Mouse (Mus musculus) right cerebral cortex, adult 18-20 months (tissue): ENCODE data around the gene Epha7.

ENCODE experiments used
- DNase-seq: peaks from one replicate; pipeline ENCODE4 v3.0.0; 2022; ENCODE audit warnings: mixed read lengths

The Epha7 gene

DNA sequence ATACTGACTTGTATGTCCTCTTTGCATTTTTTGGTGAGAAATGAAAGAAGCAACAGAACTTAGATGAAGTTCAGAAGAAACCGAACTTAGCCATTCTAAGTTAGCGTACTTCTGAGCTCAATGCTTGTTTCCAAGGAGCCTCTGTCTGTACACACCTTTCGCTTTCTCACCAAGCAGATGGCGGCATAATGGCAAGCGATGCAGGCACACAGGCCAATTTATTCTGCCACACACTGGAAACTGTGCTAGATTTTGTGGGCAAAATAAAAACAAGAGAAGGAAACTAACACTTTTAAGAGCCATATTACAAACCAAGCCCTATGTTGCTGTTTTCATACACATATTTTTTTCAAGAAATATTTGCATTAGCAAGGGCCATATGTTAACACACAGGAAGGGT lies 88.6 kb downstream of the Epha7 start:
- DNase-seq = no peak

DNA sequence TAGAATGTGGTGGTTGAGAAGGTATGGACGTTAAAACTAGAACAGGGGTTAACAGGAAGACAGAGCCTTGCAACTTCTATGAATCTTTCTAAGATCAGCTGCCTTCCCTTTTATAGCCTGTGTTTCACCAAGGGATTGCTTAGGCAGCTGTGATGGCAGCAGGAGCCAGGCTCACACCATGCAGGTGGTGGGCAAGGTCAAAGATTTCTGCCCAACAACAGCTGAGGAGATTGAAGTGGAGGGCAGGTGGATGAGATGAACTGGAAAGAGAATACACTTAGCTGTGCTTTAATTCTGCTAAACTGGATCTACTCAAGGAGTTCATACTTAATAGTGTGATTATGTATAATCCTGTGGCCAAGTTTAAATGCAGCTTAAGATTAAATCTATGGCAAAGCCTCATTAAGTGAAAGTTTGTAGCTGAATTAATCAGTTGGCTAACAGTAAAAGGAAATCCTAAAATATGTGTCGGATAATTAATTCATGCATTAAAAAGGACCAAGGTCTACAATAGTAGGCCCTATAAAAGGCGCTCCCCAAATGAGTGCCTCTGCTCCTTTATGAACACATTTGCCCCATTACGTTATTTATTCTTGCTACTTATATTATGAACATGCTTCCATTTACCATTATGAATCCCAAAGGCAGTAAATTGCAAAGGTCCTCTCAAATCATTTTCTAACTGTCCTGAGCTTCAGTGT lies 89.2 kb downstream of the Epha7 start:
- no peak for DNase-seq

DNA sequence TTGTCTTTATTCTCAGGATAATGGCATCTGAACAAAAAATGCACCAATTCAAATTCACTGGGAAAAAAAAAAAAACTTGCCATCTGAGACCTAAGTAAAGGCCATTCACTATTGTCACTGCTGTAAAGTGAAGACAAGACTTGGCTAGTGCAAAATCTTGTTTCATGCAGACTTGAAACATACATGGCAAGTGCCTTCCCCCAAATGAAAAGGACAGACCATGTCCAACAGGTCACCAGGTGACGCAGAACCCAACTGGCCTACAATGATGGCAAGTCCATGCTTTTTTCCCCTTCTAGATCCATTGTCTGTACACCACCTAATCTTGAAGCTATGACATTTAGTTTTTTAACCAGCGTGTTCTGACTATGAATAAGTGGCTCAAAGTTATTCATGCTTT lies 94.1 kb downstream of the Epha7 start:
- DNase-seq = no peak

DNA sequence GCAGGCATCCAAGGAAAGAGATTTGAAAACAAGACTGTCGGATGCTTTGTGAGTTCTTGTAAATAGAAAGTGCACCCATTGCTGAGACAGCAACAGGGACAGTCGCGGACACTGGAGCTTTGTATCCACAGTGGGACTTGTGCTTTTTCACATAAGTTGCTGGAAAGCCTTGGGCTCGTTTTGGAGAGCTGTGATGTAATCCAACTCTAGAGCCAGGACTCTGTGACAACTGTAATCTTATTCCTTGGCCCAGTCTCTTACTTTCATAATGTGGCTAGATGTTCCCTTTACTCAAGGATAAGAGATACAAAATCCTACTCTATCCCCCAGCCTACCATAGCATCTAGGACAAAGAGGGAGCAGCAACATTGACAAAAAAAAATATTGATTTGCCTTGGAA lies 97.2 kb downstream of the Epha7 start:
- DNase-seq = no peak

DNA sequence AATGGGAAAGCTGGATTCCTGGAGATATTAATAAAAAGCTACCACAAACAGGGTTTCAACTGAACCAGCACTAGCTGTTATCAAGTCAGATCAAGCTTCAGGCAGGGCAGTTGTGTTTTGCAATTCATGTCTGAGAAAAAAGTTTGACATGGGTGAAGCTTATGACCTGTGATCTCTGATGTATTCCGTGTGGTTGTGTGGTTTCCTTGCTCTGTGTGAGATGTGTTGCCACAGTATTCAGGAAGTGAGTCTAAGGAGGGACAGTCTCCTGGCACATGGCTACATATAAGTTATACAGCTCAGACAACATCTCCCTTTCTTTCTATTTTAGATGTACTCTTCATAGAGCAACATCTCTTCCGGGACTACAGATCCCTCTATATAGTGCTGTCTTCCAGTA lies 99.1 kb downstream of the Epha7 start:
- no peak for DNase-seq

DNA sequence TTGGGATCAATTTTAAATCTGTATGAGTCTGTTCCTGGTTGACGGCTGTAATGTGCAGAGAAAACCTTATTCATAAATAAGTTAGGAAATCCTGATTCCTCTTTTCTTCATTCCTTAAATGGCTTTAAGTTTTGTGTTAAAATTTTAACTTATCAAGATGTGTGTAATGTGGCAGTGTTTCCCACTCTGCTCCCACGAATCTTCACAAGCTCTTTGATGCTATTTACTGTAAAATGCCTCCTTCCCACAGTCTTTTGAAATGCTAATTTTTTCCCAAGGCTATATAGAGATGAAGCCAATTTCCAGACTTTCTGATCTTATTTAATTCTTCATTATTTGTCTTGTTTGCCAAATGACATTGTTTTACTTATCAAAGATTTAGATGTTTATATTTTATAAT lies 100.7 kb downstream of the Epha7 start:
- no peak for DNase-seq

DNA sequence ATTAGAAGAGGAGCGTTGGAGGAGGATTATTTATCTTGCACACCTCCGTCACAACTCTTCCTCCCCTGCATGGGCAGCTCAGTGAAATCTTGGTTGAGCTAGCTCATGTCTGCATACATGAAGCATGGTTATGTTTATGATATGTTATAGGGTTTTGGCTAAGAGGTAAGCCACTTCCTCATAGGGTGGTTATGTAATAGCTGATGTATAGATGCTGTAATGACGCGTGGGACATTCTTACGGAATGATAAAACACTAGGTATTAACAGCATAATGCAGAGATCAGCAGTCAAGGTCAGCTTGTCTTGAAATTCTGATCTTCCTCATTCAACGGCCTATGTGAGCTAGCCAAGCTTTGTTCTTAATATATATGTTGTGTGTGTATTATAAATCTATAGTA lies 107.7 kb downstream of the Epha7 start:
- DNase-seq = no peak

DNA sequence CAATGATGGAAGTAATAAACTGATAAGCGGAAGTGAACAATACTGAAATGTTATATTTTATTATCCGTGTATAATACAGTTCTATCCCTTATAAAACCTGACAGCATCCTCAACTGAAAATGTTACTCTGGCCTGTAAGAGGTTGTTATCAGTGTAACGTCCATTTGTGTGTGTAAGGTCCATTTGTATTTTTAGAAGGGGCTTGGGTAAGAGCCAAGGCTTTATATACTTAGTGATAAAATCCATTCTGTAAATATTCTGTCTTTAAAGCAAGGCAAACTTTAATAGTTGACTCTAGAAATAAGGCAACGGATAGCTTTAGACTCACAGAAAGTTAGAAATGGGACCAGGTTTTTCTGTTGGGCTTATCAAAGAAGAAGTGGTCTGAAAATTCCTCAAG lies 113.1 kb downstream of the Epha7 start:
- DNase-seq = no peak

DNA sequence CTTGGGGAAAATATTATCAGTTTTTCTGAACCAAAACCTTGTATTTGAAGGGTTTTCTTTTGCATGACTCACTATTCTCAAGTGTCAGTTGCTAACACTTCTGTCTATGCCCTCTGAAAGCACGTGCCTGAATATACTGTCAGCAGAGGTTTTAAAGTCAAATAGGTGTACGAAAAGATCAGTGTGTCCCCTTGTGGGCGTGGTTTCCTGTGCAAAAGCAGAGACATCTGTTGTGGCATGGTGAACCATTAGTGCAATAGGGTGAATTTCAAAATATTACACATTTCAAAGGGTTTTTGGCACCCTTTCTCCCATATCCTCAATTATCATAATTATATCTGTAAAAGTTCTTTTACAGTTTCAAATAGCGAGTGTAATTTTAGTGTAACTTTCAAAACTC lies 120.5 kb downstream of the Epha7 start:
- DNase-seq = no peak

DNA sequence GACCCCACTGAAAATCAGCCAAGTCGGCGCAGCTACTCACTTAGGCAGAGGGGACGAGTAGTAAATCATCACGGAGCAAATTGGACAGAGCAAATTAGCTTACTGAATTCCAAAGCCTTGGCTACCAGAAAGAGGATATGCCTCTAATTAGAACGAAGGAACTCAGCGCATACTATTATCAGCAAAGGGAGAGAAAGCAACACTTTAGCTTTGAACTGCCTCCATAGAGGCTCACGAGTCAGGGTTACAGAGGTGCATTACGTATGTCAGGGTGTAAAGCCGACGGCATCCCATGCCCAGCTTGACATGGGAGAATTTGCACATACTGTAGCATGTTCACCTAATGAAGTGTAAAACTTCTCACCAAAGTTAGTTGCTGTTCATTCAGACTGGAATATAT lies 121.9 kb downstream of the Epha7 start:
- DNase-seq = no peak

DNA sequence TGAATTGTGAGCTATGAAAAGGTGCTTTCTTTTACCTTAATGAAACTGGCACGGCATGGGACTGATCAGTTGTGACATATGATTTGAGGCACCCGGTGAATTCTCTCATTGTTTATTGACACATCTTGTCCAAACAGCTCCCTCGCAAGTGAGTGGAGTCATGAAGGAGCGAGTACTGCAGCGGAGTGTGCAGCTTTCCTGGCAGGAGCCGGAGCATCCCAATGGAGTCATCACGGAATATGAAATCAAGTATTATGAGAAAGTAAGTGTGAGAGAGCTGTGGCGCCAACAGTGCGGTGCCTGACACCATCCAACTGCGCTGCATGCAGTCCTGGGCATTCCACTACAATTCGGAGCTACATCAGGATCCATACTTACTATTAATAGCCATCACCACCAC lies 122.6 kb downstream of the Epha7 start:
- peak; percentile 29 for DNase-seq

DNA sequence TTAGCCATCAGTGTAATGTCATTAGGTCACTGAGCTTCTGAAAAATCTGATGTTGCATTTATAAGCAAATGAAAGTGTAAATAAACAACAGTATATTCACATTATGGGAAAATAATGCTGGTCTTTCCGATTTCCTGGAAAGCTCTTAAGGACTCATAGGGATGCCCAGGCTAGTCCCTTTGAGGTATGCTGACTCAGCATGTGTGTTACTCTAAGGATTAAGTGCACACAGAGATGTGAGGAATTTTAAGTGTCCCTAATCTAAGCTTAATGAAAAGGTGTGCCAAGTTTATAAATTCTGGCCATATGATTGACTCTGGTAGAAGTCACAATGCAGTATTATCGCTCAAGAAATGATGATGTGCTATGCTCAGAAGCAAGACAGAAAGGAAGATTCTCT lies 127.8 kb downstream of the Epha7 start:
- DNase-seq = no peak

DNA sequence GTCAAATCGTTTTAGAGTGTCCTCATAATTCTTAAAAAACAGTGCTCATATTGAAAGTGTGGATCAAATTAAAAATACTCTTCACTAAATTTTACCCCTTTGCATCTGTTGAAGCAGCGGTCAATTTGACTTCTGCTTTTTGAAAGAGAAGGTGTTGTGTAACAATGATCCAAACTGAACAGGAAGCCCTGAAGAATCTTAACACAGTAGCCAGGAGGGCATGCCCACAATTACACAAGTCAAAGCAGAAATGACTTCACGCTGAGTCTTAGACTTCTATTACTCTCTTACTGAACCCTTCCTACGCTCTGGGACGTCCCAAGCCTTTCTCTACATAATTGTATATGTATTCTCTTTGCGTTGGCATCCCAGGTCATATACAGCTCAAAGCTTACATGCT lies 131.3 kb downstream of the Epha7 start:
- DNase-seq = no peak

DNA sequence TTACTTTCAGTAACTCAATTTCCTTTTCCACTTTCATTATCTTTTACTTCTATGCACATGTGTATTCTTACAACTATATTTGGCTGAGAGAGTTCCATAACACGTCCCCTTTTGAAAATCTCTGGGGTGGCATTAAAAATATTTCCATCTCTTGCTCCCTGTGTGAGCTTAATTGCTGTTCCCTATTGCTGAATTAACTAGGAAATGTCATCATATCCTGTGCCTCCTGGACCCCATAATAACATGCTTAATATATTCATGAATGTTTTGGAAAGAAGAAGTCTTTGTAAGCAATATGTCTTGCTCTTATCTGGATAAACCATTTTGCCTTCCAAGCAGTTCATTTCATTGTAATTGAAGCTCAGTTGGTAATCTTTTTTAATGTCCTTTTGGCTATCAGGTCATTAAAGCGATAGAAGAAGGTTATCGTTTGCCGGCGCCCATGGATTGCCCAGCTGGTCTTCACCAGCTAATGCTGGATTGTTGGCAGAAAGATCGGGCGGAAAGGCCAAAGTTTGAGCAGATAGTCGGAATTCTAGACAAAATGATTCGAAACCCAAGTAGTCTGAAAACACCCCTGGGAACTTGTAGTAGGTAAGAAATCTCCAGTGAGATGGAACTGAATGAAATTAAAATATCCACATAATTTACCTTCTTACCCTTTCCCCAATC lies 148.1 kb downstream of the Epha7 start:
- no peak for DNase-seq

DNA sequence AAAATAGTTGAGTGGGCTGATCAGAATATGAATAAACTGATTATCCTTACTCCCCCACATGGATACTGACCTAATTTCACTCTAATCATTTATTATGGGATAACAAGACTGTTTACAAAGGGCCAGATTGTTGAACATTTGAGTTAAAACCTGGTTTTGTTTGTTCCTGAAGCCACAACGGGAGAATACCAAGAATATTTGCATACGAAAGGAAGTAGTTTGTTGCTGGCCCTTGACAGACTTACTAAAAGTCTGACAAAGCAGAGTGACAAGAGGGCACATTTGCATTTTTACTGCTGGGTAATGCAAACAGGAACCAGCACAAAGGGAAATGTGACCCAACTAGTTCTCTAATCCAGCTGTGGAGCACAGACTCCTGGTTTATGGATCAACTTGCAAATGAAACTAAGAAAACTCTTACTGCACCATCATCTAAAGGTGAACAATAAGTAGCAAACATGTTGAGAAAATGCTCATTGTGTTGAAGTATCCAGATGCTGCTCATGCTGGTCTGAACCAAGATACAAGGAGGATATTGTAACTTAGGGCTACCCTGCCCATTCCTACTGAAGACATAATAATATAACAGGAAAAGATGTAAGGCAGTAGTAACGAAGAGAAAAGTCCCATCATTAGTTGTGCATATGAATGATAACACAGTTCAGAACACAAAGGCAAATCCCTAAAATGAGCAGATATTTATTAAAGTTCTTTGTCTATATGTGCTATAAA lies 154.8 kb downstream of the Epha7 start:
- no peak for DNase-seq

DNA sequence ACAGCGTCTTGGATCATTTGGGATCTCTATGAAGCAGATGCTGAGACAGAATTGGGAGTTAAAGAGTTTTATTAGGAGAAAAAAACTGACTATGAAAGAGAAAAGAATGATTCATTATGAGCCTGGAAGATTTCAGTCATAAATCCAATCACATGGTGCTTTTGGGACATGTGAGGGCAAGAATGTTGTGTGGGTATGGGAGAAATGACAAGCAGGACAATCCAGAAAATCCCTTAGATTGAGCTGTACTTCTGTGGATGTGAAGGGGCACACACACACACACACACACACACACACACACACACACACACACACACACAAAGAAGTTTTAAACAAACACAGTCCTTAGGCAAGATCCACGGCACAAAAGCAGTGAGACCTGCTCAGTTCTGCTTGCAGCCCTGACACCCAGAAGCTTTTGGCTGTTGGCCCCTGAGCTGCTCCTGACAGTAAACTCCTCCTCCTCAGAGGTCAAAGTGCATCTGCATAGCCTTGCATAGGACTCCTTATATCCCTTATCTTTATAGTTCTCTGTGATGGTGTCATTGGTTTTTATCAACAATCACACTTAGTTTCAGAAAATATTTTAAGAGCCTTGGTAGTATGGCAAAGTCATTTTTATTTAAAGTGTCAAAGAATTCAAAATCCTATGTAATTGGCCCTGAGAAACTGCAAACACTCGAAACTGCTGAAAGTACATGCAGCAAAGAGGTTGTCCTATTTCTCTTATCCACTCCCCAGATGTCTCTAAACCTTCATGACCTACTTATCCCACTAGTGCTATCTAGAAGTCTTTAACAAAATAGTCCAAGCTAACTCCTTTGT lies 185.7 kb downstream of the Epha7 start:
- DNase-seq = no peak

DNA sequence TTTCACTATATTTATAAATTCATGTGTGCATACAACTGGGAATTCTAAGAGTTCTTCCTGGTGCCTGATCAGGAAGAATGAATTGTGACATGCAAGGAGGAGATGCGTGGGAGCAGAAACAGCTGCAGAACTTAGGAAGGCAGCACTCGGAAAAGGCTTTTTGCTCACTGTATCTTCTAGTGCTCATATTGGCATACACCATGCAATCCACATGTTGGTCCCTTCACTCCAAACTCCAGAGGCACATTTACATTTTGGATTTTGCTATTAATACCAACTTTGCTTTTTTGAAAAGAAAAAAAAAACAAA lies 186.3 kb downstream of the Epha7 start:
- DNase-seq = peak; percentile 32

DNA sequence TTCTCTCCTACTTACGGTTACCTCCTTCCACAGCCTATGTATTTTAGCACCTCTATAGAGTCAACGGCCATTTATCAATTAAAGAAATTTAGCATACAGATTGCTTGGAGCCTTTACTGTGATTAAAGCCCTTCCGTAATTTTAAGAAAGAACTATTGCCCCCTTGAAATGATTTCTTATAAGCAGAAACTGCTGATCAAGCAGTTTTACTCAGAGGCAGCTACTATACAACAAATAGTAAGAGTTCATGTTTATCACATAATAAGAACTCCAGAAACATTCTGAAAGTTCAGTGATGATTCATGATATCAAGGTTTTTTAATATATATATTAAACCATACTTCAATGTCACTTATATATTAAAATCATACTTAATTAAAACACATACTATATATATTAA lies 197.4 kb downstream of the Epha7 start:
- no peak for DNase-seq
